Mouse (Mus musculus) urinary bladder, adult 2 months (tissue): Measurements from ENCODE around the gene Vrk3. TPM values are rescaled to one million over a fixed set of nuclear protein-coding genes. Genes with fewer than 3 reads are reported as not detected.
"Not testable (repeated sequence)": the region's sequence is repeated elsewhere in the genome, so short reads cannot be mapped to it uniquely, and the experiment has no call there.

Experiments used
- DNase-seq: peaks from one replicate; pipeline ENCODE4 v3.0.0; 2022; ENCODE audit warnings: low spot score
- polyA plus RNA-seq: library from polyadenylated mRNA; depleted of rRNA; stranded (reverse); fragments of >200 nt; gene quantifications from 2 replicates; pipeline ENCODE4 v1.2.3, GENCODE M21; 2012; rRNA removed

The Vrk3 gene
- 29.9 and 36.3 TPM in 2 replicates for polyA plus RNA-seq

DNA sequence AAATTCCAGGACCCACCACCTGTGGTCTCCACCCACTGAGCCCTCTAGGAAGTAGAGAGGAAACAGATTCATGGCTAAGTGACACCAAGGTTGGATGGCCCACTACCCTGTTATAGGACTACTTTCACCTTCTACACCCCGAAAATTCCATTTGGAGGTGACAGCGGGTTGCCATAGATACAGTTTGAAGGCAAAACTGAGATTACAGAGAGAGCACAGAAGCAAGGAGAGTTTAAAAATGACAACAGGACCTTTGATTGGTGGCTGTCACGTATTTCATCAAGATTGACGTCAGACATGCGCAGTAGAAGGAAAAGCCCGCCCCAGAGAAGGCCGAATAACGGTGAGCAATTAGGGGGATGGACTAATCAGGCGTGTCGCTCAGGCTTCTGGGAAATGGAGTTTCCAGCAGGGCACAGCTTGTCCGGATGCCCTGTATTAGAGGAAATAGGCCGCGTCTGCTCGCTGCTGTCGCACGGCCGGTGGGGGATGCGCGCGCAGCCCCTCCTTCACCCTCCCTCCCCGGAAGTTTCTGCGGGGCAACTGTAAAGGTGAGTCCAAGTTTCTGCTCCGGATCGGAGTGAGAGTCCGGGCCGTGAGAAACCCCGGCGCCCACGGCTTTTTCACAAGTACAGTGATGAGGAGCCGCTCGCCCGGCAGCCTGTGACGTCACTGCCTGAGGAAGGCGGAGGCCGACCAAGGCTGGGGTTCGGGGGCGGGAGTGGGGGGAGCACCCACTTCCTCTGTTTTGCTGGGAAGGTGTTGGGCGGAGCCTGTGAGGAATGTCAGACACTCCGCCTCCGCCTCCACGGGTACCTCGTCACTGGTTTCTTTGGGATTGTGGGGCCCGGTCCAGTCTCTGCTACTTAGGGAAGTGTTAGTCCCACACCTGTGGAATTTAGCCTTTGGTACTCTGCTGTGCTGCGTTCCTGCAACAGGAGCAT lies at the start of gene Vrk3:
Gene Vrk3, plus strand, starts transcription at position 313 of the 944 bp plus-strand sequence.
- DNase-seq: peak; percentile 82

DNA sequence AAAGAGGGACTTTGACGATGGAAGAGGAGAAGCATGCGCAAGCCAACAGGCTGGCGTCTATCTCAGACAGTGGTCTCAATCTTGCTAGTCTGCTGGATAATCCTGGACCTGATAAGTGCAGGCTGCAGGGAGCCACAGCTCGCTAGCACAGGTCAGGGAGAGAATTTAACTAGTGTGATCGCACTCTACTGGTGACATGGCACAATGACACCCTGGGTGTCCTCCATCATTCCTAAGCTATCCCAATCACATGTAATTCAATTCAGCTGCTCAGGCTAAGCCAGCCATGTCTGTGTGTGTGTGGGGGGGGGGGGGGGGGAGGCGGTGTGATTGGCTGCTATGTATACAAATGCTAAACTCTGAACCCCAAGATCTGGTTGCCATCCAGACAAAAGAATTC lies 46.3 kb upstream of the Vrk3 start:
- no peak for DNase-seq

DNA sequence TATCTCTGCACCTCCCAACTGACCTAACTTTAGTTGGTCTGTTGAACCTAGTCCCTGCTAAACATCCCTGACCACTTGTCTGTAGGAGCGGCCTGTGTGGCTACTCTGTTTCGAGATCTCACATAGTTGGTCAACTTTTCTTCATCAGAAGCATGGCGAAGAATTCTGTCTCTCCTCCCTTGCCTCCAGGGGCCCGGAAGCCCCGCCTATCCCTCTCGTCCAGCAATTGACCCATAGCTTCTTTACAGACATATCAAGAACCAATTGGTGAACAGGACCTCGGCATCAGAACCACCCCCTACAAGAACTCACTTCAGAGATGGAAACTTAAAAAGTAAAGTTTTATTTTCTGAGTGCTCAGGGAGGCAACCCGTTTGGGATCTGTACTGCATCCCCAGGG lies 45.2 kb upstream of the Vrk3 start:
- DNase-seq: no peak

DNA sequence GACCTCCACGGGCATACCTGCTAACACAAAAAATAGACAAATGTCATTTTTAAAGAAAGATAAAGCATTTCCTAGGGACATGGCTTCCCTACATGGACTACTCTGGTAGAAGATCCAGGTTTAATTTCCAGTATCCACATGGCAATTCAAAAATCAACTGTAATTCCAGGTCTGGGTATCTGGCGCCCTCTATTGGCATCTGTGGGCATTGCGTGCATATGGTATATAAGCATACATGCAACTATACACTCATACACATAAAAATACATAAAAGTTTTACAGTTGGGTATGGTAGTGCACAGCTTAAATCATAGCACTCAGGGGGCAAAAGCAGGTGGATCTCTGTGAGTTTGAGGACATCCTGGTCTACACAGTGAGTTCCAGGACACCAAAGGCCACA lies 43.9 kb upstream of the Vrk3 start:
- DNase-seq: no peak

DNA sequence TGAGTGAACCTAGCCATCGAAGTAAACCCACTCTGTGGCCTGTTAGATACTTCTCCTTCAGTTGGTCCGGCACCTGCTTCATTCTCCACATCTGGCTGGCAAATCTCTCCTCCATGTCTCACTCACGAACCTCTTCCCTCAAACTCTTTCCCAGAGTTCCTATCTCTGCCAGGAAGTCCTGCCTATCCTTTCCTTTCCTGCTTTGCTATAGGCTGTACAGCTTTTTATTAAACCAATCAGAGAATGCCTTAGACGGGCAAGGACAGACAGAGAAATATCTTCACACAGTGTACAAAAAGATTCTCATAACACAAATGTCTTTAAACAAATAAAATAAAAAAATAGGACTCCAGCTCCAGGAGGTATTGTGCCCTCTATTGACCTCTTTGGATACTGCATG lies 43.1 kb upstream of the Vrk3 start:
- no peak for DNase-seq

DNA sequence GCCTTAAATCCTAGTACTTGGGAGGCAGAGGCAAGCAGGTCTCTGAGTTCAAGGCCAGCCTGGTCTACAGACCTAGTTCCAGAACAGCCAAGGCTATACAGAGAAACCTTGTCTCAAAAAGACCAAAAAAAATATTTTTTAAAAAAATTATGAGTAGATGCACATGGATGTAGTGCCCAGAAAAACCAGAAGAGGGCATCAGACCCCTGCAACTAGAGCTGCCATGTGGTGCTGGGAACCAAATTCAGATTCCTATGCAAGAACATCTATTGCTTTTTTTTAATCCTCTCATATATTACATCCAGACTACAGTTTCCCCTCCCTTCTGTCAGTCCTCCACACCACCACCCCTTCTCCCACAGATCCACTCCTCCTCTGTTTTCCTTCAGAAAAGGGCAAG lies 41.9 kb upstream of the Vrk3 start:
- no peak for DNase-seq

DNA sequence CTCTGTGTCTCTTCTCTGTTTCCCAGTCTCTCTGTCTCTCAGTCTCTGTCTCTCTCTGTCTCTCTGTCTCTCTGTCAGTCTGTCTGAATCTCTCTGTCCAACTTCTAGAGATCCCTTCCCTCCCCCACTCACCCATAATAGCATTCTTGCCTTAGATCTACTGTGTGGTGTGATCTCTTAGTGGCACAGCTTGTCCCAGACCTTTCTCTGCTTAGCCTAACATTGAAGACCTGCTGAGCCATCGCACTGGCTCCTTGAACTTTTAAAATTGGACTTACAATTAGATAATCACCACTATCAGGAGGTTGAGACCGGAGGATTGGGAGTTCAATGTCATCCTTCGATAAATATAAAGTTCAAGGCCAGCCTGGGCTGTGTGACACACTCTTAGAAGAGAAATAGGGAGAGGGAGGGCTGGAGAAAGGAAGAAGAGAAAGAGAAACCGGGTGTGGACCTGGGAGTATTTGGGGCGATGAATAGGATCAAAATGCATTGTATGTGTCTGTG lies 41.0 kb upstream of the Vrk3 start:
- DNase-seq: no peak

DNA sequence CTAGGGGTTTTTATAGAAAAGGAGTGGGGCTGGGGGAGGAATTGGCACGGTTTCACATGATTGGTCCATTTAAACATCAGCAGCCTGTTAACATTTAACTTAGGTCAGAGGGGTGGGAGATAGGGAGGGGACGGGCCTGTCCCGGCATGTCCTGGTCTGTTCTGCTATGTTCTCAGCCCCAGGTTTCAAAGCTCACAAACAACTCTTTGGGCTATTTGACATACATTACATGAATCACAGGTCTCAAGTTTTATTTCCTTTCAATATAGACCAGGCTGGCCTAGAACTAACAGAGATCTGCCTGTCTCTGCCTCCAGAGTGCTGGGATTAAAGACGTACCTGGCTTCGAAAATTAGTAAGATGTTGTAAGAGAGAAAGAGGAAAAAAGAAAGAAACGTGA lies 40.1 kb upstream of the Vrk3 start:
- not testable (repeated sequence) for DNase-seq

DNA sequence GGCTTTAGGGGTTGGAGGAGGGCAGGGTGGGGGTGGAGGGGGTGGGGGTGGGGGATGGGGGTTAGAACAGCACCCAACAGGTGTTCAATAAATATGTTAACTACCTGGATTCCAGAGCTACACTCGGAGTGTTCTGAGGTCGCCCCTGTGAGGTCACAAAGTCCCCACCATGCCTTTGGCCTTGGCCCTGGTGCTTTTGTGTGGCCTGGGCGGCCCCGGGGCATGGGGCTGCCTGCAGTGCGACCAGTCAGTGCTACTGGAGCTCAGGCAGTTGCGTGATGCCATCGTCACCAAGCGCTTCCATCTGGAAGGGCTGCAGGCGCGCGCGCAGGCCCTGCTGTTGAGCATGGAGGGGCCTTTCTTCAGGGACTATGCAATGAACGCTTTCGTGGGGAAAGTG lies 39.6 kb upstream of the Vrk3 start, which contains the start of gene Izumo2:
Gene Izumo2, plus strand, starts transcription at position 169 of the 400 bp plus-strand sequence.
- no peak for DNase-seq

DNA sequence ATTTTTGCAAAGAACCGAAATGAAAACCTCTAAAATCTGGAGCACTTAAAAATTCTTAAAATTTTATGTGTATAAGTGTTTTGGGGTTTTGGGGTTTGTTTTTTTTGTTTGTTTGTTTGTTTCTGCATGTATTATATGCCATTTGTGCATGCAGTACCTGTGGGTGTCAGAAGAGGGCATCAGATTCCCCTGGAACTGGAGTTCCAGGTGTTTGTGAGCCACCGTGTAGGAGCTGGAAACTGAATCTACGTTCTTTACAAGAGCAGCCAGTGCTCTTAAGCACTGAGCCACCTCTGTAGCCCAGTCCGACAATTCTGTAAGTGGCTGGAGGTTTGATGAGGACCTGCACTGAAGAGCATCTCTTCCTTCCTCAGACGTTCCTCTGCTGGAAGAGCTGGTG lies 38.3 kb upstream of the Vrk3 start:
- no peak for DNase-seq

DNA sequence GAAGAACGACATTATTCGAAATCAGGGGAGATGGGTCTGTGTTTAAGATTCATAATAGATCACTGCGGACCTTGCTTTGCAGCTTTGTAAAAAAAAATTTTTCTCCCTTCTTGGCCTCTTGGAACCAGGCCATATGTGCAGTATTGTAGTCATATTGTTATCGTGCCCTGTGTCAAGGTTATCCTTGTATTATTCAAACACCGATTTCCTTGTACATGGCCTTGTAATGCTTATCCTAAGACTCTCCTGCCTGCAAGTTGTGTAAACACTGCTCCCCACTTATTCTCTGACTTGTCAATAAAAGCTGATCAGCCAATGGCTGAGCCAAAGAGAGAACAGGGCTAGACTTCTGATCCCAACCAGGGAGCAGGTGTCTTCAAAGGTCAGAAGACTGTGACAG lies 26.2 kb upstream of the Vrk3 start:
- DNase-seq: no peak

DNA sequence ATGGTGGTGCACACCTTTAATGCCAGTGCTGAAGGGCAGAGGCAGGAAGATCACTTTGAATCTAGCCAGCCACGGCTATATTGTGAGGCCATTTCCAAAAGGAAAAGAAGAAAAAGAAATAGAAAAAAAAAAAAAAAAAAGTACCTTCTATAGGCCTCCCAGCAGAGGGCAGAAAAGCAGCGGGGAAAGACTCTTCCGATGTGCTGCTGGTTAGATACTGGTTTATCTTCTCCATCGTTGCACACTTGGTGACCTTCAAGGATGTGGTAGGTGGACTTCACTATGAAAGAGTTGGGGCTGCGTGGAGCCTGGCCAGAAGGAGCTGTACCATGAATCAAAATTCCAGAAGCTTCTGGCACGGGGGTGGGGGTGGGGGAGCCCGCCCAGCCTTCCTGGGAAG lies 23.9 kb upstream of the Vrk3 start:
- no peak for DNase-seq

DNA sequence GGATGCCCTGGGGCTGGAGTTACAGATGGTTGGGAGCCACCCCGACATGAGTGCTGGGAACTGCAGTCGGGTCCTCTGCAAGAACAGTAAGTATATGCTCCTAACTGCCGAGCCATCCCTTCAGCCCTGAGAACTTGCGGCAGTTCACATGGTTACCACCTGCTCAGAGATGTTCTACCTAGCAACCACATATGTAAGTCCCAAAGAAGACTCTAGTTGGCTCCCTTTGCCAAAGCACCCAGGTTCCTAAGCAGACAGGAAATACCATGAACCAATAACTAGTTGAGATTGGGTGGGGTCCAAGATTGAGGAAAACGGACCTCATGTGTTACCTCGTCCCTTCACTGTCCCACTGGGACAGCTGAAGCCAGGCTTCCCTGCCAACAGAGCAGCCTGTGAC lies 21.9 kb upstream of the Vrk3 start:
- DNase-seq: no peak

DNA sequence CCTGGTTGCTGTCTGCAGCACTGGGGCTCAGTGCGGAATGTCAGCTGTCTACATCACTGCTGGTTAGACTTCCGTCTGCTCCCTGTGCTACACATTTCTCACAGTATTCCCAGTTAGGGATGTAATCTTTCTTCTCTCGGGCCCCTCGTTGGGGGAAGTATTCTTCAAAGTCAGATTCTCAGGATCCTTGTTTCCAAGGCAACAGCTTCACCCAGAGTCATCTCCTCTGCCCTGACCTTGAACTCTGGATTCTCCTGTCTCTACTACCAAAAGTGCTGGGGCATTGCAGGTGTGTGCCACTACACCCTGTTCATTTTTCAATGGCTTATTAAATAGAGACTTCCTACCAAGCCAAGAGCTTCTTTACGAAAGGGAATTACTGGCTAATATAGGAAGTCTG lies 21.1 kb upstream of the Vrk3 start:
- no peak for DNase-seq

DNA sequence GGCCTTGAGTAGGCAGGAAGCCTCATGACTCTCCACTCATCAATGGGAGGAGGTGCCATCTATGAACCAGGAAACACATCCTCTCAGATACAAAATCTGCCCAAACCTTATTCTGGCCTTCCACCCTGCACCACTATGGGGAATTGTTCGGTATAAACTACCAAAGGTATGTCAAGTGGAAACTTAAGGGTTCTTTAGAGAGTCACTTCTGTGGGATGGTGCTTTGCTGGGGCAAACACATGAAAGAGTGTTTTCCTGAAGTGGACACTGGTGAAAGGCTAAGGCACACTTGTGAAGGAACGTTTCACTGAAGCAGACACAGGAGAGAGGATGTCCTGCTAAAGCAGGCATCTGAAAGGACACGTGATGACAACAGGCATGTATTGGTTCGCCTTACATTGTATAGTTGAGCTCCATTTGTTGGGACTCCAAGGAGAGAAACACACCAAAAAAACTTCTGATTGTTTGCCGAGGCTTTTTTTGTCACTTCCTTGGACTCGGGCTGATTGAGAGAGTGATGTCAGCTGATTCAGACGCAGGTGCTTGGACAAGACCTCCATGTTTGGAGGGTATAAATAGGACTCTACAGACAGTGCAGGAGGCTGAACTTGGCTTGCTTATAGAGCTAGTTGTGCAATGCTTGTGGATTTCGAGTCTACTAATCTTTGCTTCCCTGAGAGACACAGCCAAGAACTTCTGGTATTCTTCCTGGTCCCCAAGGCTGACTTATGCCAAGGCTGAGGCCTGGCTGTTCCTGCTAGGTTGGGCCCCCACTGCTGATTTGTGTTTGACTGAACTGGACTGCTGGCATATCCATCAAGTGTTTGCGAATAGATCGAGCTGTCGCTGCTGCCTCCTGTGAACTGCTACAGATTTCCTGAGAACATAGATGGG lies 19.9 kb upstream of the Vrk3 start:
- no peak for DNase-seq

DNA sequence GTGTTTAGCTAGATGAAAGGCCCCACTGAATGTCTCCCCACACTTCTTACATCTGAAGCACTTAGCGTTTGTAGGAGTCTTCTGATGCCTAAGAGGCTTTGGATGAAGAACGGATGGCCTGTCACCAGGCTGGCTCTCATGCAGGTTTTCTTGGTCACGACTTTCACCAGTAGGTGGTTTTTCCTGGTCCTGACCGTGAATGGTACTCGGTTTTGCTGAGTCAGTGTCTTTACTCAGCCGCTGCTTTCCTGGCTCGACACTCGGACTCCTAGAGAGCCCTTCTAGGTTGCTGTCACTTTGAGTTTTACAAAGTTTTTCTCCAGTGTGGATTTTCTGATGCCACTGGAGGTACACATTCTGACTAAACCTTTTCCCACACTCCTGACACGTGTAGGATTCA lies 14.5 kb upstream of the Vrk3 start:
- DNase-seq: no peak

DNA sequence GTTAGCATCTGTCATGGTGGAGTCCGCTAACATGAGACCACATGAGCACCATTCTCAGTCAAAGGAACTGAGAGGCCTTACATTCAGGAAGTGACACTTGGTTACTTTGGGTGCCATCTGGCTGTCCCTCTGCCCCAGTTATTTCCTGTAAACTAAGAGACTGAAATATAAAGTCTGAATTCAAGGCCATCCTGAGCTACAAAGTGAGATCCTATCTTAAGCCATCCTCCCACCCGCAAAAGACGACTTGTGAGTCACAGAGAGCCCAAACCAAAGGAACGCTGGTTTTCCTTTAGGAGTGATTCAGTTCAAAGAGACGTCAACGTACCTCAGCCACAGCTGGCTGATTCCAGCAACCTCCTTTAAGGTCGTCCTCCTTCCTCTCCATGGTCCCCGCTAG lies 6.9 kb upstream of the Vrk3 start:
- no peak for DNase-seq

DNA sequence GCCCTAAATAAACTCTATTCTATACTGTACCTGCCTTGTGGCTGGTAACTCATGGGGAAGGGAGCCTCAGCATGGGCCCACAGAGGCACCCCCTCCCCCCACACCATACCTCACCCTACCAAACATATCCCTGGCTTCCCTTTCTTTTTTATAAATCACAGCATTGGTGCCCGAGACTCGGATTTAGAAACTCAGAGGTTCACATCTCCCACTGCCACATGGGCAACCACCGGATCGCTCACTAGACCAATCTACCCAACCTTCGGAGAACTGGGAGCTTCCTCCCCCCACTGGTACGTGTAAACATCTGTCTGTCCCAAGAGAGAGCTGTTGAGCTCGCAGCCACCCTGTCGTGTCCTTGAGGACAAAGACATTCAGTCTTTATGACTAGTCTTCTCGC lies 3.9 kb upstream of the Vrk3 start:
- no peak for DNase-seq

DNA sequence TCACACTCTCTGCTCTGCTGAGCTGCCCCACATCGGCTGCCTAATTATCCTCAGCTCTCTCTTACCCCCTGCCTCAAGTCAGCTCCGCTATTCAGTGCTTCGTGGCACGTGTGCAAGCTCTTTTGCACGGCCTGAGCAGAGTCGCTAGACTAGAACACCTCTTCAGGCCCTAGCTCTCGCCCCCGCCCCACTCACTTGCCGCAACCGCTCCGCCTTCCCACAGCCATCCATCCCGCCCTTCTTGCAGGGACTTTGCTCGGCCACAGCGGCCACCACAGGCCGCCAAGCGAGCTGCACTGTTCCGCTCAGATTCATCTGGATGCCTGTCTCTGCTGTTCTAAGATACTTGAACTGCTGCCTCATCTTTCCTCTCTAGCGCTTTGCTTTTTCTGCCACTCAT lies 3.1 kb upstream of the Vrk3 start:
- peak; percentile 37 for DNase-seq

DNA sequence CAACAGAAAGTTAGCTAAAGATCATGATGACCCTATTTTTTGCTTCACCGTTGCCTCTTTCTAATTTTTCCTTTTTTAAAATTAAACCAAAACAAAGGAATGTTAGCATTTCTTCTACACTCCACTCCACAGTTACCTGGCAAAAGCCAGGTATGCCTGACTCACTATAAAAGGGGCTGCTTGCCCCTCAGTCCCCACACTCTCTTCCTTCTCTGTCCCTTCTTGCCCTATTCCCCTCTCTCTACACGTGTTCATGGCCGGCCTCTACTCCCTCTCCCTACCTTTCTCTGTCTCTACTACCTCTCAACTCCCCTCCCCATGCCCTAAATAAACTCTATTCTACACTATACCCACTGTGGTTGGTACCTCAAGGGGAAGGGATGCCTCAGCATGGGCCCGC lies 1.1 kb upstream of the Vrk3 start:
- no peak for DNase-seq

DNA sequence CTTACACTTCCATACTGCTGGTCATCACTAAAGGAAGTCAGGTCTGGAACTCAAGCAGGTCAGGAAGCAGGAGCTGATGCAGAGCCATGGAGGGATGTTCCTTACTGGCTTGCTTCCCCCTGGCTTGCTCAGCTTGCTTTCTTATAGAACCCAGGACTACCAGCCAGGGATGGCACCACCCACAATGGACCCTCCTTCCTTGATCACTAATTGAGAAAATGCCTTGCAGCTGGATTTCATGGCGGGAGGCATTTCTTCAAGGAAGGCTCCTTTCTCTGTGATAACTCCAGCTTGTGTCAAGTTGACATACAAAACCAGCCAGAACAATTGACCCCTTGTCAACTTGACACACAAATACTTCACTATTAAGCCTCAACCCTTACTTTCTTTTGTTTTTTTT lies 2.7 kb downstream of the Vrk3 start, which contains the start of gene Zfp473:
Gene Zfp473, minus strand, starts transcription at position 101 of the 400 bp plus-strand sequence.
- DNase-seq: not testable (repeated sequence)

DNA sequence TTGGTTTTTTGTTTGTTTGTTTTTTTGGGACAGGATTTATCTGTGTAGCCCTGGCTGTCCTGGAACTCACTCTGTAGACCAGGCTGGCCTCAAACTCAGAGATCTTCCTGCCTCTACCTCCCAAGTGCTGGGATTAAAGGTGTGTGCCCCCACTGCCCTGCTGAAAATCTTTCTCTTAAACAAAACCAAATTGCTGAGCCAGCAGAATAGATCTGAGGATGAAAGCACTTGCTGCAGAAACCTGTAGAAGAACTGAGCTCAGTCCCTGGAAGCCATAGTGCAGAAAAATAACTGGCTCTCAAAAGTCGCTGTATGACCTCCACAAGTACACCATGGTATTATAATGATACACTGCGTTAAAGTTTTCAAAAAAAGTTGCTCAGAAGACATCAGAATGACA lies 9.0 kb downstream of the Vrk3 start:
- DNase-seq: no peak
